Mouse (Mus musculus) right cerebral cortex, postnatal 25 days (tissue): ENCODE measurements around the gene Tcte3.
"Not testable (repeated sequence)": the region's sequence is repeated elsewhere in the genome, so short reads cannot be mapped to it uniquely, and the experiment has no call there.

ENCODE experiments used
- DNase-seq: peaks from one replicate; pipeline ENCODE4 v3.0.0; 2022

Tcte3 gene

GRCm38 (mm10) chr17:15041175-15041729 is at the start of gene Tcte3, which contains the start of the genes Ermard and Gm3448:
Gene Tcte3, minus strand, starts transcription at chr17:15041488.
Gene Ermard, plus strand, starts transcription at chr17:15041208.
Gene Gm3448, minus strand, starts transcription at chr17:15041537.
- DNase-seq = peak; percentile 60

- no peak for DNase-seq
Observed at GRCm38 (mm10) chr17:15088591-15089001, 47.3 kb upstream of the Tcte3 start.

DNA sequence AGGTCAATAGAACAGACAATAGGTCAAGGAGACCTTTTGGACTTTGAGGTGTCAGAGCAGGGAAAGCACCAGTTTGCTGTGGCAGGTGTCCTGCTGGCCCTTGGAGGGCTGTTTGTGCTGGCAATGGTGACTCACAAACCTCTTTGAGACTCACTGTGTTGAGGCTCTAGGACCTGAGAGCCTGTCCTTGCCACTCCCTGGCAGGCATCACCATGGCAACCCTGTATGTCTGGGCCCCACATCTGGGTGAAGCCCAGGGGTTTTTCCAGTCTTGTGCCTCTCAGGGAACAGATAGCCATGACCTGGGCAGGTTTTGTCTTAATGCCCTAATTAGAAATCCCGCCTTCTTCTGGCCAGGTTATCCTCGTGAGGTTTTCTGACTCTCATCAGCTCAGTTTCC is 46.9 kb upstream of the Tcte3 start:
- DNase-seq = no peak

- DNase-seq = no peak
Observed at GRCm38 (mm10) chr17:15085006-15085405, 43.7 kb upstream of the Tcte3 start.

GRCm38 (mm10) chr17:15084226-15084848 is 43.0 kb upstream of the Tcte3 start:
- DNase-seq = no peak

DNA sequence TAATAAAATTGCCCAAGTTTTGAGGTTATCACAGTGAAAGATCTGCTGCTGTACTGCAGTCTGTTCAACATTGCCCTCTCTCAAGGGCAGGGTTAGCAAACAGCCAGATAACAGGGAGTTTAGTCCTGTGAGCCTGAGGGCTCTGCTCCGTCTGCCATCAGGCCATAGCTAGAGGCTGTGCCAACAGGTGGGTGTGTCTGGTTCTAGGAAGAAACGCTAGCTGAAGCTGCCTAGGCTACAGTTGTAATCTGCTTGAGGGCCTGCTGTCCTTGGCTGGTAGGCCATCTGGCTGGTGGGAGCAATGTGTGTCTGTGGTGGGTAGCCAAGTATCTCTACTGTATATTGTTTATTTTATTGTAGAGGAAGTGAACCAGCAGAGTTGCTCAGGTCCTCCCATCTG is 36.2 kb upstream of the Tcte3 start:
- no peak for DNase-seq

DNA sequence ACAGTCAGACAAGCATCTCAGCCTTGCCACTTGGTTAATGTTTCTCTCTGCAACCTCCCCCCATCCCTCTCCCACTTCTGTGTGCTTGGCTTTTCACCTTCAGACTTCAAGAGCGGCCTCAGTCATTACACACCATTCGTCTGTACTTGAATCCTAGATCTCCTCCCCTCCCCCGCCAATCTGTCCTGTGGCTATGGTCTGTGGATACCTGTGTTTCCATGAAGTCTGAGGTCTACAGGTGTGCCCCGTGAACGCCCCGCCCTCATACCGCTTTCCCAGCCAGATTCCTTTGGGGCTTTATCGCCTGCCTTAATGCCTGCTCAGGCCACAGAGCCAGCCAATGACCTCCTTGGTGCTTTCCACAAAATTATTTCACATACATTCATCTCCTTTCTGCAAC is 33.7 kb upstream of the Tcte3 start:
- DNase-seq = no peak

DNA sequence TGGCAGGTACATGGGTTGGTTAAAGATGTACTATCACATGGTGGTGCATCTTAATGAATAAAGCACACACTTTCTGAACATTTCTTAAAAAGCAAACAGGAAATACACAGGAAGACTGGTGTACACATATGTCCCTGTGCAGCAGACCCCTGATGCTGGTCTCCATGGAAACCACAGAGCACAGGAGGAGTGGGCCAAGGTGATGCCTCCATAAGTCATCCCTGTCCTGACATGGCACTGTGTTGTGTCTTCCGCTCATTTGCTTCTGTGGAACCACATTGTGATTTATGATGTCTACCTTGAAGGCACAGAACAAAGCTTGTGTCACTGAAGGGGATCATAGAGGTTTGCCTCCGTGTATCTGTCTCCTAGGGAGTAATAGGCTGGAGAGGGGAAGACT is 30.9 kb upstream of the Tcte3 start:
- no peak for DNase-seq

DNA sequence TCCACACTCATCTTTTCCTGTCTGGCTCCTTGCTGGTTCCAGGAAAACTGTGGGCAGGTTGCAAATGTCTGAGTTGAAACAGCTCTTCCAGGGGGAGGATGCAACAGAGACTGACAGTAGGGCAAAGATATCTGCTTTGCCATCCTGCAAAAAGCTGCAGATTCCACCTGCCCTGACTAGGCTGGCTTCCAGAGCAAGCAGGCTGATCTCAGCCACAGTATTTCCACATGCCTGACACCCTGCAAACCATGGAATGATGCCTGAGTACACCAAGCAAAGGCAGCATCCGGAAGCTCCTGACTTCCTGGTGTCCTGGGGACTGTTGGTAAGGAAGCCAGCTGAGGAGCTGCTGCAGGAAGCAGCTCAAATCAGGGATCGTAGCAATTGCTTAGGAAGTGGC is 27.8 kb upstream of the Tcte3 start:
- DNase-seq = no peak

DNA sequence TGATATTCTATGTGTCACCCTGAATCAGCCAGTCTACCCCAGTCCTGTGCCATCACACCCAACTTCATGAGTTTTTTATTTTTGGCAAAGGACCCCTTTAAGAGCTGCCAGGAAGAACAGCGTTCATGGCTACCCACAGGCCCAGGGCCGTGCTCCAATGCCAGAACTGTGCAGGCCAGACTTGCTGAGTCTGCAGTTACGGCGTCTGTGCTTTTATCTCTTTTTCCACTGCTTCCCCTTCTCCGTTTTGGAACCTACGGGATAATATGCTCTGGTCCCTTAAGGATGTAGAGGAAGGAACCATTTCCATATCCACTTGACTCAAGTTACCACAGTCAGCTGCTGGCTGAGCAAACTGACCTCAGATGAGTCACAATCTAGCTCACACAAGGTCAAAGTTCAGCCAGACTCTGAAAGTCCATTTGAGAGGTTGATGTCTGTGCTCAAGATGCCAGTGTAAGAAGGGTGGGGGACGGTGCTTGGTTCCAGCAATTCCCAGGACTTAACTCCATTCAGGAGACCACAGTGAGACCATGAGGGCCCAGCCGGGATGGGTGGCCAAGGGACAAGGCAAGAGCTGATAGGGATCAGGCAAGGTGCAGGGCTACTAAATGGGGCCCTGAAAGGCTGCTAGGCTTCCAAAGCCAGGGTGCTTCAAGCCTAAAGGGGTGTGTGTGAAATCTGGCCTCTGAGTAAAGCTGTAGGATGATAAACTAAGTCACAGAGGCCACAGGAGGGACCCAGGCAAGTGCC is 26.9 kb upstream of the Tcte3 start:
- DNase-seq = no peak

DNA sequence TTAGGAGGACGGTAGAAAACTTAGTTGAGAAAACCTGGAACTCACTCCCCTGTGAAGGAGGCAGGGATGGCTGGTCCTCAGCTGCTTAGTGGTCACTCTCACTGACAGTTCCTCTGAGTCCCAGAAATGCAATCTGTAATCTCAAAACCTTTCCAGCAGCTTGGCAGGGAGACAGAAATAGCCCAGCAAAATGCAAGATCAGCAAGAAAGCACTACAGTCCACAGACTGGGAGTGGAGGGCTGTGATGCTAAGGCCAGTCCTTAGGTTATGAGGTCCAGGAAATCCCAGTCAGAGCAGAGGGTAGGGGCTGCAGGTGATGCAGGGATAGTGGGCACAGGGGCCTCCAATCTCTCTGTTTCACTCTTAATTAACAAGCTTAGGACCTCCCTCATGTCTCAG is 25.6 kb upstream of the Tcte3 start:
- no peak for DNase-seq

- DNase-seq = no peak
Observed at GRCm38 (mm10) chr17:15066066-15066465, 24.8 kb upstream of the Tcte3 start.

DNA sequence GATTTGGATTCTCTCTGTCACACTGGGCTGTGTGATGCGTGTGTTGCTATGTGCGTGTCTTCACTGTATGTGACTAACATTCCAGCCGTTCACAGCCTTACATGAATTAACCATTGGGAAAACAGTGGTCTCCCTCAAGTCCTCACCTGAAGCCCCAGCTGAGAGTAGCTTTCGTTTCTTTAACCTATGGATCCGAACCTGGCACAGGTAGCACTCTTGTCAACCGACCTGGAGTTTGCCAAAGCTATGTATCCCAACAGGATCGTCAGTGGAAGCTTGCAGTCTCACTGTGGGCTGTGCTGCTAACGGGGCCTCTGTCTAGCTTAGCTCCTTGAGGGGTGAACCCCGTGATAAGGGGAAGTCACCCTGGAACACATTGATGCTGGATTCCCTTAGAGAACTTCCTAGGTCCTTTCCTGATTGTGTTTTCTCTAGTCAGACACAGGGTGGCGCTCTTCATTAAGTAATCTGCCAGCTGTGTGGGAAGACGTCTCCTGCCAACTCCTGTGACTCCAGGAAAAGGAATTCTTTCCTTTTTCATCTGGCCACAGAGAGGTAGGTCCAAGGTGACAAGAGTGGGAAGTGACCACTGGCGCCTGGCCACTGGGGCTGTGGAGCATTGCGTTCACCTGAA is 24.2 kb upstream of the Tcte3 start:
- DNase-seq = peak; percentile 70

DNA sequence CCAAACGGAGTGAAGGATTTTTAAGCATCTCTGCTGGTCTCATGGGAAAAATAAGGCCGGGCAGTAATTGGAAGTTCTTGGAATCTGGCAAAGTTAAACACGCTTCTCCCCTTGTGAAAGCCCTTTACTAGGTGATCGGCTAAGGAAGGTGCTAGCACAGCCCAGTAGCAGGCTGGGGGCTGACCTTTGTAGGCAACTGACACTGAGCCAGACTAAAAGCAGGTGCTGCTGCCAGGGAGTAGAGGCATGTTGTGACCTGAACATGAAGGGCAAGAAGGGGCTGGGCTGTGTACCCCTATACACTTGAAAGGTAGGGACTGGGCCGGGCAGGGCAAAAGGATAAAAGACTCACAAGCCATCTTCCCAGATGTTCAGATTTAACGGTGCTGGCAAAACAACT is 19.1 kb upstream of the Tcte3 start:
- DNase-seq = no peak

- DNase-seq = no peak
Observed at GRCm38 (mm10) chr17:15059646-15060045, 18.4 kb upstream of the Tcte3 start.

DNA sequence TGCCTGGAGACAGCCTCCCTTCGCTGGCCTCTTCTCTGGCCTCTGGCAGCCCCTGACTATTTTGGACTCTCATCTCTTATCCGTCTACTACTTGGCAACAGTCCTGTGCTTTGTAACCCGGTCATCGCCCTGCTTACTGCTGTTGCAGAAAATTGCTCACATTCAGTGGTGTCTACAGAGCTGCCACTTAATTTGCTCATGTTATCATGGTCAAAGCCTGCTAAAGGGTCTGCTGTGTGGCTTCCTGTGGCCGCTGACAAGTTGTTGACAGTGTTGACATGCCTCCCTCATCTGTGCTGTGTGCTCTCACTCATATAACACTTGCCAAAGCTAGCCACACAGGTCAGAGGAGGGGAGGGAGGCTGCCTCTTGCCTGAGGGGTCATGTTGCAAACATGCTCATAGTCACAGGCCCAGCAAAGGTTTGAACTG is 16.9 kb upstream of the Tcte3 start:
- no peak for DNase-seq

- DNase-seq = peak; percentile 23
Observed at GRCm38 (mm10) chr17:15055925-15056324, 14.6 kb upstream of the Tcte3 start.

DNA sequence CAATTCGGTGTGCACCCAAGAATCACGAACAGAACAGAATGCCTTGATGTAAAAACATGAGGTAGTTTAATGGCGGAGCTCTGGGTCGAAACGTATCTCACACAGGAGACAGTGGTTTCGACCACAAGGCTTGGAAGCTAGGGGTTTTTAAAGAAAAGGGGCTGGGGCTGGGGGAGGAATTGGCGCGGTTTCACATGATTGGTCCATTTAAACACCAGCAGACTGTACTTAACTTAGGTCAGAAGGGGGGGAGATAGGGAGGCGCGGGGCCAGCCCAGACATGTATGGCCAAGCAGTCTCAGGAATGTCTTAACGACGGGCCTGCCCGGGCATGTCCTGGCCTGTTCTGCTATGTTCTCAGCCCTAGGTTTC is 12.5 kb upstream of the Tcte3 start:
- not testable (repeated sequence) for DNase-seq

GRCm38 (mm10) chr17:15053183-15053828 is 12.0 kb upstream of the Tcte3 start:
- DNase-seq = not testable (repeated sequence)

DNA sequence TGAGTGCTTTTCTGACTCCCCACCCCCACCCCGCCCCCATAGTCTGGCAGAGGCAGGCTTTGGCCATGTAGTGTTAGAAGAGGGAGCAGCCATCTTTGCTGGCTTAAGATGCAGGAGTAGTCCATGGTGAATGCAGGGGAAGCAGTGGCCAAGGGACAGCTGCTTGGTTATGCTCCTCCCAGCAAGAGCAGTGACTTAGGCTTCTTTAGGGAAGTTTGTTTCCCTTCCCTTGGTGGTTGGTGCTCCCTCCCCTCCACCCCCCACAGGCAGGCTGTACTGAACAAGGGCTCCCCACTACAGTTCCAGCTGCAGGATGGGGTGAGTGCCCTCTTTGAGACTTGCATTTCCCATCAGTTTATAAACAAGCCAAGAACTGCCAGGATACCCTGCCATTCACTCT is 11.5 kb upstream of the Tcte3 start:
- not testable (repeated sequence) for DNase-seq

DNA sequence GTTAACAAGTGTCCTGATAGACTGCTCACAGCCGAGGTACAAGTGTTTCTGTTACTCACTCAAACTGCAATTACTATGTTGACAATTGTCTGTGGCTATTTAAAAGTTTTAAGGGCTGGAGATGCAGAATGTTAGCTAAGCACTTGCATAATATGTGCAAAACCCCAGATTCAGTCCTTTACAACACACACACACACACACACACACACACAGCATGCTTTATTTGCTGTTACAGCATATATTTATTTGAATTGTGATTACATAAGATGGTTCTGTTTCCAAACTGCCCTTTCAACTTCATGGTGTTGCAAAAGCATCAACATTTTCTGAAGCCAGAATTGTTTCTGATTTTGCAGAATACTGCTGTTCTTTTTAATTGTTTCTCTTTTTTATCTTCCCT is 9.1 kb upstream of the Tcte3 start:
- DNase-seq = not testable (repeated sequence)

DNA sequence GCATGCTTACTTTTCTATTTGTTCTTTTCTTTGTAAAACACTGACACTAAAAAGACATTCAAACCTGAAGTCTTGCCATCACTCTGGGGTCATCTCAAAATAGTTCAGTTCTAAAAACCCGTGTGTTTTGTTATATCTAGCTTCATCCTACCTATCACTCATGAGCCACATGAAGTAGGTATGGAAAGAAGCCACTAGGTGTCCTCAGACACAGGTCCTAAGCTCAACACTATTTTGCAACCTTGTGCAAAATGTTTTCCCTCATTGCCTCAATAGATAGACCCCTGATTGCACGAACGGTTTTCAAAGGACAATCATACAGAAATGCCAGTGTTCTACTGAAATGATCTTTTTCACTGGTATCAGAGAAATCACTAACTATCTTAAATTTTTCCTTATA is 833 bp downstream of the Tcte3 start:
- not testable (repeated sequence) for DNase-seq

GRCm38 (mm10) chr17:15031414-15031813 is 9.9 kb downstream of the Tcte3 start:
- not testable (repeated sequence) for DNase-seq
